Mouse (Mus musculus) testis, adult 2 months (tissue): ENCODE measurements at regions not wholly inside any gene's neighbourhood (a gene's known extent, or its start where the extent isn't known, plus 50 kb on each side); places are given as distances from the start of the nearest gene placed in this dataset.

Experiments
- CTCF ChIP-seq: fragments of 200-500 bp; IDR thresholded peaks from 2 replicates; pipeline ENCODE4 v1.5.1; 2012; ENCODE audit warnings: low read depth, mild to moderate bottlenecking, inconsistent platforms, low read length, moderate library complexity; ENCODE audit not compliant: control insufficient read depth, insufficient read depth, insufficient replicate concordance
- POLR2A ChIP-seq: fragments of 200-500 bp; IDR thresholded peaks from 2 replicates; pipeline ENCODE4 v1.6.1; 2012; ENCODE audit warnings: low read depth, mild to moderate bottlenecking, inconsistent platforms, low read length, moderate library complexity; ENCODE audit not compliant: control insufficient read depth

DNA sequence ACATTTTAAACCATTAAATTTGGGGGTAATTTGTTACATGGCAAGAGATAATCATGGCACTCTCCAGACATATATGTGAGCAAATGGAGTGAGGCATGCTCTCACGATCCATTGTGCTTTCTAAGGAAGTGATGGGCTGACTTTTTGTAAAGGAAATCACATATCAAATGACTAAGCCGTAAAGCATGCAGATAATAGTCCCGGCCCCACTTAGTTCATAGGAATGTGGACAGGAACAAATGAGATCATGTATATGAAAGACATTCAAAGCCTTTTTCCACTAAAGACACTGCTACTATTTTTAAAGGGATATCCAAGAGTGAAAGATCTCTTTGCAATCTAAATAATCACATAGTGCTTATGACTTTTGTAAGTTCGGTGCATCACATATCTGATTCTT lies 146.9 kb downstream of the Lmo4 start:
- TF ChIP-seq CTCF = no peak
- TF ChIP-seq POLR2A = no peak
